Mouse (Mus musculus) G1E (cell line): ENCODE measurements around the gene Prss32.

Experiments used
- CTCF ChIP-seq: IDR thresholded peaks from 2 replicates; pipeline ENCODE4 v1.5.1; 2012; ENCODE audit warnings: low read depth, low read length, inconsistent platforms, mixed read lengths
- GATA2 ChIP-seq: IDR thresholded peaks from 2 replicates; pipeline ENCODE4 v1.6.1; 2012; ENCODE audit warnings: low read depth, low read length, inconsistent platforms, borderline replicate concordance
- TAL1 ChIP-seq: conservative IDR thresholded peaks from 2 replicates; pipeline ENCODE4 v1.6.1; 2012; ENCODE audit warnings: low read depth, low read length, inconsistent platforms, mixed read lengths

DNA sequence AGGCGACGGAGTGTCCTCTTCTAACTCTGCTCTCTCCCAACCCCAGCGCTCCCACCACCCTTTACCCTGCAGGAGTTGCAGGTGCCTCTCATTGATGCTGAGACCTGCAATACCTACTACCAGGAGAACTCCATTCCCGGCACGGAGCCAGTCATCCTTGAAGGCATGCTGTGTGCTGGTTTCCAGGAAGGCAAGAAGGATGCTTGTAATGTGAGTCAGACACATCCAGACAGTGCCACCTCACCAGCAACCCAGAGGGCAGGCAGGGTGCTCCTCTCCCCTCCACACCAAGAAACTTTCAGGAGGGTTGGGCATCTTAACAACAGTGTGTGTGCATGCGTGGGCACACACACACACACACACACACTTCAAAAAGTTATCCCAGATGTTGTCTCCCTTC, 13.5 kb downstream of the Prss32 start:
- no peak for TF ChIP-seq CTCF
- TF ChIP-seq TAL1: no peak
- TF ChIP-seq GATA2: no peak
